Mouse (Mus musculus) CD4-positive helper T cell, adult 2 months (primary cell): ENCODE results near the gene Mphosph9.
"Not testable (repeated sequence)": the region's sequence is repeated elsewhere in the genome, so short reads cannot be mapped to it uniquely, and the experiment has no call there.

Source experiments
- DNase-seq: peaks from one replicate; pipeline ENCODE4 v3.0.0-alpha.2; 2012; ENCODE audit warnings: low read depth, missing footprints, low spot score

Mphosph9 gene

GRCm38 (mm10) chr5:124342897-124343296 lies 15.1 kb upstream of the Mphosph9 start:
- no peak for DNase-seq

GRCm38 (mm10) chr5:124341753-124342339 lies 14.1 kb upstream of the Mphosph9 start:
- not testable (repeated sequence) for DNase-seq

GRCm38 (mm10) chr5:124338791-124339190 lies 11.0 kb upstream of the Mphosph9 start:
- no peak for DNase-seq

GRCm38 (mm10) chr5:124337909-124338308 lies 10.1 kb upstream of the Mphosph9 start:
- no peak for DNase-seq

GRCm38 (mm10) chr5:124337103-124337502 lies 9.3 kb upstream of the Mphosph9 start:
- DNase-seq = no peak

GRCm38 (mm10) chr5:124334392-124334791 lies 6.6 kb upstream of the Mphosph9 start:
- DNase-seq = no peak

GRCm38 (mm10) chr5:124330086-124330485 lies 2.3 kb upstream of the Mphosph9 start:
- no peak for DNase-seq

GRCm38 (mm10) chr5:124326829-124327228 lies 943 bp downstream of the Mphosph9 start:
- no peak for DNase-seq

GRCm38 (mm10) chr5:124317648-124318047 lies 10.1 kb downstream of the Mphosph9 start:
- no peak for DNase-seq

- DNase-seq = no peak
Measured at GRCm38 (mm10) chr5:124315941-124316340, 11.8 kb downstream of the Mphosph9 start.

- DNase-seq = no peak
Measured at GRCm38 (mm10) chr5:124315498-124315897, 12.3 kb downstream of the Mphosph9 start.

GRCm38 (mm10) chr5:124310091-124310490 lies 17.7 kb downstream of the Mphosph9 start:
- DNase-seq = no peak

- DNase-seq = no peak
Measured at GRCm38 (mm10) chr5:124309155-124309554, 18.6 kb downstream of the Mphosph9 start.

GRCm38 (mm10) chr5:124302853-124303252 lies 24.9 kb downstream of the Mphosph9 start:
- DNase-seq = peak; percentile 56

- no peak for DNase-seq
Measured at GRCm38 (mm10) chr5:124300132-124300531, 27.6 kb downstream of the Mphosph9 start.

- peak; percentile 43 for DNase-seq
Measured at GRCm38 (mm10) chr5:124299307-124299706, 28.5 kb downstream of the Mphosph9 start.

GRCm38 (mm10) chr5:124296475-124296874 lies 31.3 kb downstream of the Mphosph9 start:
- no peak for DNase-seq

GRCm38 (mm10) chr5:124293967-124294366 lies 33.8 kb downstream of the Mphosph9 start:
- DNase-seq = no peak

GRCm38 (mm10) chr5:124290216-124290615 lies 37.6 kb downstream of the Mphosph9 start:
- DNase-seq = no peak

- DNase-seq = no peak
Measured at GRCm38 (mm10) chr5:124287616-124288247, 40.0 kb downstream of the Mphosph9 start.

GRCm38 (mm10) chr5:124284330-124284729 lies 43.4 kb downstream of the Mphosph9 start:
- peak; percentile 14 for DNase-seq

GRCm38 (mm10) chr5:124282854-124283253 lies 44.9 kb downstream of the Mphosph9 start:
- DNase-seq = no peak

- DNase-seq = no peak
Measured at GRCm38 (mm10) chr5:124270226-124270625, 57.5 kb downstream of the Mphosph9 start.
